Mouse (Mus musculus): ENCODE results near the gene Zkscan1.

GRCm38 (mm10) chr5:138084507-138084906 lies 377 bp upstream of the Zkscan1 start:
- TF ChIP-seq HCFC1 (IDR thresholded peaks at IDR 0.05; ENCODE audit: borderline replicate concordance, insufficient read depth, low read length): no peak
- no peak for TF ChIP-seq ZC3H11A (IDR thresholded peaks at IDR 0.05; ENCODE audit: borderline replicate concordance, low read depth, low read length)
